Mouse (Mus musculus) layer of hippocampus, adult 9-10 months (tissue): ENCODE data around the gene Scarb2.

ENCODE experiments used
- DNase-seq: peaks from one replicate; pipeline ENCODE4 v3.0.0; 2022; ENCODE audit warnings: low spot score

The Scarb2 gene

DNA sequence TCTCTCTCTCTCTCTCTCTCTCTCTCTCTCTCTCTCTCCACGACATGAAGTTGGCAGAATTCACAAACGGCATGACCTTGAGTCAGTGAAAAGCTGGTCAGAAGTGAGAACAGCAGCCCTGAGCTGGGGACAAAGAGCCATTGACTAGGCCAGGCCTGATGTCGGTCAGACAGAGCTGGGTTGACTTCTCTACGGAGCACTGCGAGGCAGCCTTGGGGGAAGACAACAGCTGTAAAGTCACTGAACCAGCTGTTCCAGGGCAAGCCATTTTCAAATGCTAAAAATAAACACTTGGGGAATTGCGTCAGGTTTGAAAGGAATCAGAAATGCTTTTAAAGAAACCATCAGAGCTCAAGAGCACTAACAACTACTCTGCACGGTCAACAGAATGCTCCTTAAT lies 13.2 kb downstream of the Scarb2 start:
- DNase-seq, result no peak

DNA sequence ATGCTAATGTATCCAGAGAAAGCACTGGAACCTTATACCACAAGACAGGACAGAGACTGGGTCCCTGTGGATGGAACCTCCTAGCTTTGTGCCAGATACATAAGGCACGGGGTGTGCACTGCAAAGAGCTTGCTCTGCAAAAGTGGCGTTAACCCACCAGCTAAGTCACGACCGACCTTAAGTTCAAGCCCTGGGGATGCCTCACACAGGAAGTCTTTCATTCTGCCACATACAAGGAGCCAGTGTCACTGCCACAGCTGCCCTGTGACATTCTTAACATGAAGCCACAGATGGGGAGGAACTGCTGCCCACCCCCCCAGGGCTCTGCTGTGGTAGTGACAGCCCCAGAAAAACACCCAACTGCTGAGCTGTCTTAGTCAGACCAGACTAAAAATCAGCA lies 15.9 kb downstream of the Scarb2 start:
- no peak for DNase-seq

DNA sequence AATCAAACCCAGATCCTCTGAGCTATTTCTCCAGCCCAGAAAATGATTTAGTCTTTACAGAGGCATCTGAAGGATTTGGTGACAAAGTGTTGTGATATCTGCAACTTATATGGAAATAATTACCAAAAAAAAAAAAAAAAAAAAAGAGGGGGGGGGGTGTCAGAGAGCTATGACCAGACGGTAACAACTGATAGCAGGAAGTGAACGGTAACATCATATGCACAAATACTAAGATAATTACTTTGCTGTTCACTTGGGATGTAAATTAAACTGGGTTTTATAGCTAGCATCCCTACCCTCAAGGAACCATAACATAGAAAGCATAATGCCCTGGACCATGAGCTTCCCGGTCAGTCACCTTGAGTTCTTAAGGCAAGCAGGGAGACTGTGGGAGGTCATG lies 16.3 kb downstream of the Scarb2 start:
- DNase-seq, result no peak

- DNase-seq, result no peak
Observed at GRCm38 (mm10) chr5:92489503-92489902, 17.1 kb downstream of the Scarb2 start.

GRCm38 (mm10) chr5:92488961-92489360 lies 17.7 kb downstream of the Scarb2 start:
- DNase-seq, result no peak

DNA sequence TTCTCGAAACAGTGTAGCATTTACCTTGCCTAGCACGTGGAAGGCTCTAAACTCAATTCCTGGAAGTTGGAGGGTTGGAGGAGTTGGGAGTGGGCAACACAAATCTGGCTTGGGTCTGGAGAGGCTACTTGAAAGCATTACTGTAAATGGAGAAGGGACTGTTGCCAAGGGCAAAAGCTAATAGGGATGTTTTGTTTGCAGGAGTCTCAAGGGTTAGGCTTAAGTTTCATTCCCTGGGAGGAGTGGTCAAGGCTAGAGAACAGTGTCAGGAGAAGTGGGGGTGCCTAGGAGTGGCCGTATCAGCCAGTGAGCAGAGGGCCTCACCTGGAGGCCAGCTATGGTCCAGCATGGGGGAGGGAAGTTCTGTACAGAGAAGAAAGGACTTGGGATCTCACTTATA lies 18.2 kb downstream of the Scarb2 start:
- DNase-seq, result no peak

GRCm38 (mm10) chr5:92486758-92487157 lies 19.9 kb downstream of the Scarb2 start:
- no peak for DNase-seq

GRCm38 (mm10) chr5:92484880-92485279 lies 21.8 kb downstream of the Scarb2 start:
- no peak for DNase-seq

- DNase-seq, result no peak
Observed at GRCm38 (mm10) chr5:92472863-92473262, 33.8 kb downstream of the Scarb2 start.

GRCm38 (mm10) chr5:92471531-92471930 lies 35.1 kb downstream of the Scarb2 start:
- no peak for DNase-seq

GRCm38 (mm10) chr5:92469201-92470130 lies 37.2 kb downstream of the Scarb2 start:
- no peak for DNase-seq

GRCm38 (mm10) chr5:92468234-92468633 lies 38.4 kb downstream of the Scarb2 start:
- no peak for DNase-seq

DNA sequence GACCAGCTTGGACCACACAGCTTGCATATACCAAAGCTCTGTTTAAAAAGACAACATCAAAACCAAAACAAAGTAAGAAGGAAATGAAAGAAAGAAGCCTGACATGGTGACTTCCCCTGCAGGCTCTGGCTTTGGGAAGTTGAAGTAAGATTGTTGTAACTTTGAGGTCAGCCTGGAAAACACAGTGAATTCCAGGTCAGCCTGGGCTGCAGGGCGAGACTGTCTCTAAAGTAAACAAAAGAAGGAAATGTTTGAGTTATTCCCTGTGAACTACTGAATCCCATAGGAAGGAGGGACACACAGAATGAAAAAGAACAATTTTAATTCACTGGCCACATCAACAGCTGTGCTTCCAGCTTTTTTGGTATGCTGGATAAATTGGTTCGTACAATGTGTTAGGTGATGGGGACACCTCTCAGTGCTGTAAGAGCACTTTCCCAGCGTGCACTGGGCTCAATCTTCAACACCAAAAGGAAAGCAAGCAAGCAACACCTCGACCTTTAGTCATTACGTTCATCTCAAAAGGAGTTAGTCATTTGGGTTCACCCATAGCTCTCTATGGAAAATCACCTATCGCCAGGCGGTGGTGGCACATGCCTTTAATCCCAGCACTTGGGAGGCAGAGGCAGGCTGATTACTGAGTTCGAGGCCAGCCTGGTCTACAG lies 39.4 kb downstream of the Scarb2 start:
- DNase-seq, result no peak

- DNase-seq, result no peak
Observed at GRCm38 (mm10) chr5:92465511-92465910, 41.1 kb downstream of the Scarb2 start.

- peak; percentile 21 for DNase-seq
Observed at GRCm38 (mm10) chr5:92461321-92461720, 45.3 kb downstream of the Scarb2 start.

DNA sequence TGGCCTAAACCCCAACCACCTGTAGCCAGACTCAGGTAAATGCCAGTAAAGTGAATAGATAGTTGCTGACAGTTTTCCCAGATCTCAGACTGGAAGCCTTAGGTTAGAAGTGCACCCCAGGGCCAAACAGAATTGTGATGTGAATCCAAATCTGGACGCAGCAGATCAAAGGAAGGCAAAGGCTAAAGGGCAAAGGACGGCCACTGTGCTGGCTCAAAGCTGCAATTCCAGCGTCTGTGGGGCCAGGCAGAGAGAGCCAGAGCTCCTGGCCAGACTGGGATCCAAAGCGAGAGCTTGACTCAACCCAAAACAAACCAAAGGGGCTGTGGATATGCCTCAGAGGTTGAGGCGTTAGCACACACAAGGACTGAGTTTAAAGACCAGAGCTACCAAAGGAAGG lies 47.9 kb downstream of the Scarb2 start:
- DNase-seq, result no peak

DNA sequence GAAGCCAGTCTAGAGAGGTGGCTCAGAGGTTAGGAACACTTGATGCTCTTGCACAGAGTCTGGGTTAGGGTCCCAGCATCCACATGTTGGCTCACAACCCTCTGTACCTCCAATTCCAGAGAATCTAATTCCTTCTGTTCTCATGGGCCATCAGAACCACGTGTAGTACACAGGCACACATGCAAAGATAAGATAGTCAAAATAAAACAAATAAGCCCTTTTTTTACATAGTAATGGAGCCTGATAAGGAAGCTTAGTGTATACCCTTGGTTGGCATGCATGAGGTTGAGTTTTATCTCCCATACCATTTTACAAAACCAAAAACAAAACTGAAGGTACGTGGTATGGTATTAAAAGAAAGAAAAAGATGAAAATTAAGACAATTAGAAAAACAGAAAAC lies 49.2 kb downstream of the Scarb2 start:
- DNase-seq, result no peak

DNA sequence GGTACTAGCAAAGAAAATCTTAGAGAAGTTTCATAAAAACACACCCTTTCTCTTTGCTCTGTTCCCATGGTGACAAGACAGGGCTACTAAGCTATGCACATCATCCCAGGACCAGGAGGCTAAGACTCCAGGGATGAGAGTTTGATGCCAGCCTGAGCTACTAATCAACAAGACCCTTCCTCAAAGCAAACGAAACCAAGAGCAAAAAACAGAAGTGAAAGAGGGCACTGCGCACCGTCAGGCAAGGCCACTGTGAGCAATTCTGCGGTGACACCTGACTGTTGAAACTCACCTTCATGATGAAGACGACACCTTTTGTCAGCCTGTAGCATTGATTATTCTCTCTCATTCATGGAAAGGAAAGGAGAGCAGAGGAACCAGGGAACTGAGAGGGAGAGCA lies 53.8 kb downstream of the Scarb2 start:
- DNase-seq, result no peak

GRCm38 (mm10) chr5:92446736-92447135 lies 59.9 kb downstream of the Scarb2 start:
- no peak for DNase-seq

GRCm38 (mm10) chr5:92445016-92445415 lies 61.6 kb downstream of the Scarb2 start:
- DNase-seq, result no peak

- no peak for DNase-seq
Observed at GRCm38 (mm10) chr5:92442914-92443313, 63.7 kb downstream of the Scarb2 start.

GRCm38 (mm10) chr5:92441494-92441893 lies 65.1 kb downstream of the Scarb2 start:
- DNase-seq, result no peak

DNA sequence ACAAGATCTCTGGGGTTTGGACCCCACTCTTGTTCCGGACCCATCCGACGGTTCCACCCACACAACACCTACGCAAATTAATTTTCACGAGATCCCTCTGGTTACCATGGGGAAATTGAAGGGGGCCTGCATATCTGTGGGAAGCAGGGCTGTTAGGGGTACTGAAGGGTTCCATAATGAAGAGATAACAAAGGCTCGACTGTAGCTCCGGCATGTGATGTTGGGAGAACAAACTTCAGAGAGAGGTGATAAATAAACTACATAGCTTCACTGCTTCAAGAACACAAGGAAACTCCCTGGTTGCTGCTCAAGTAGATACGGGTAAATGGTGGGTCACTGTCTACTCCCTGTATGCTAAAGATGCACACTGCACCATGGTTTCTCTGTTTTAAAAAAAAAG lies 68.1 kb downstream of the Scarb2 start:
- DNase-seq, result no peak
